Mouse (Mus musculus) brain, embryonic 14.5 days (tissue): Measurements from ENCODE around the gene Eif2b4.

Source experiments
- CTCF ChIP-seq: fragments of 200-500 bp; IDR thresholded peaks from 2 replicates; pipeline ENCODE4 v1.5.1; 2012; ENCODE audit warnings: inconsistent platforms, mild to moderate bottlenecking, moderate library complexity, borderline replicate concordance; ENCODE audit not compliant: insufficient read depth, insufficient read length; ENCODE audit errors: extremely low read depth
- POLR2A ChIP-seq: fragments of 200-500 bp; IDR thresholded peaks from 2 replicates; pipeline ENCODE4 v1.6.1; 2012; ENCODE audit warnings: mild to moderate bottlenecking, inconsistent platforms, borderline replicate concordance; ENCODE audit not compliant: poor library complexity, insufficient read depth, insufficient read length, severe bottlenecking; ENCODE audit errors: extremely low read depth

DNA sequence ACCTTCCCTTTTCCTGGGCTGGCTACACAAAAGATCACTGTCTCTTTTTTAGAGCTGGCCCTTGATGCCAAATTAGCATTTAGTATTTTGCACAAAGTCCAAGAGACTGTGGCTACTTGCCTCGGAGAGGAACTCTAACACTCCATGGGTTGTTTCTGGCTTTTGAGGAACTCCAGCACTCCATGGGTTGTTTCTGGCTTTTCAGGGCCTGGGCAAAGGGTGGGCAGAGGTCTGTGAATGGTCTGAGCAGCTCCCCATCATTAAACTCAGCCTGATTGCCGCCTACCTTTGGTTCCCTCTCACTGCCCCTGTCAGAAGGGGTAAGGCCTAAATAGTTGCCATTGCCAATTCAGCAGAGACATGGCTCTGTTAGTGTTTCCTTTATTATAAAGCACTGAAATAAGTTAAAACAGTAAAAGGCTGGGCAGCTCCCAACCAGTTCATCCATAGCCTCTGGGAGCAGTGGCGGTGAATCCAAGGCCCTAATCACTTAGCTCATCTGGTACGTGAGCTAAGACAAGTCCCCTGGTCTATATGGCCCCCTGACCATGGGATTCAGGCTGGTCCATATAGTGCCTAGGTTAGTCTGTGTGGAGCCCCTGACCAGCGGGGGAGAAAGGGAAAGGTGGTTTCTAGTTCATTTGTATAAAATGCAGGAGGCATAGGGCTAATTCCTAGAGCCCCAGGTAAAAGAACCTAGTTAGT is 5.5 kb upstream of the Eif2b4 start:
- TF ChIP-seq CTCF (no peak), POLR2A (no peak)
